Mouse (Mus musculus): ENCODE data around the gene Pklr. TPM values are rescaled to one million over a fixed set of nuclear protein-coding genes. Genes with fewer than 3 reads are reported as not detected.

Pklr gene
- polyA plus RNA-seq (2012; rRNA removed): 0.03 and 0.07 TPM in 2 replicates

DNA sequence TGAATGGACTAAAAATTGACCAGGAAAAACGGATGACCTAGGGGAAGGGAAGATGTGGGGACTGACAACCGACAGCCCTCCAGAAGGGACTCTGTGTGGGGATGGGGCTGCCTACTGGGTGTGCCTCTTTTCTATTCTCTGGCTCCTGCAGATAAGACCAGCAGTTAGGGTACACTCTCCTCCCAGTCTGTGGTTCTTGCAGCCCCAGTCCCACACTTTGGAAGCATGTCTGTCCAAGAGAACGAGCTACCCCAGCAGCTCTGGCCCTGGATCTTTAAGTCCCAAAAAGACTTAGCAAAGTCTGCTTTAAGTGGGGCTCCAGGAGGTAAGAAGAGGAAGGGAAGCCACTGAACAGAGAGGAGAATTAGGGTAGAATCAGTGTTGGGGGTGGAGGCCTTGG lies at the start of gene Pklr:
TSS of gene Pklr (plus strand) at position 185 of the 400 bp plus-strand sequence.
- Histone ChIP-seq H3K4me1 (ENCODE audit: control insufficient read depth, insufficient read depth, low read length) (peaks cover 3% of the 10 kb centered on the region), H3K27me3 (ENCODE audit: control insufficient read depth, insufficient read depth, low read length) (no peaks in the 10 kb centered on the region), H3K27ac (ENCODE audit: insufficient read depth, low read length) (no peak within 1 kb of the TSS), H3K4me3 (replicated peaks; ENCODE audit: insufficient read depth, low read depth, low read length) (no peak within 1 kb of the TSS)
- no peak for DNase-seq
- TF ChIP-seq POLR2A (IDR thresholded peaks at IDR 0.05; ENCODE audit: borderline replicate concordance, insufficient read depth, low read length) (no peak), CTCF (IDR thresholded peaks at IDR 0.05; ENCODE audit: borderline replicate concordance, insufficient read depth, low read depth, low read length) (no peak)
- WGBS: 58% methylated on average over 3 of the region's 3 CpGs

GRCm38 (mm10) chr3:89087338-89088110 lies 48.4 kb upstream of the Pklr start:
- 33% methylated on average over 21 of the region's 21 CpGs for WGBS
- no peak overlapping the region for H3K4me3 ChIP-seq (replicated peaks; ENCODE audit: insufficient read depth, low read depth, low read length)
- peak; percentile 68 to 75 for DNase-seq

GRCm38 (mm10) chr3:89088974-89089373 lies 47.0 kb upstream of the Pklr start:
- DNase-seq: no peak
- TF ChIP-seq CTCF (IDR thresholded peaks at IDR 0.05; ENCODE audit: borderline replicate concordance, insufficient read depth, low read depth, low read length) (no peak), POLR2A (IDR thresholded peaks at IDR 0.05; ENCODE audit: borderline replicate concordance, insufficient read depth, low read length) (no peak)
- no peaks in the 10 kb centered on the region for H3K27me3 ChIP-seq (ENCODE audit: control insufficient read depth, insufficient read depth, low read length)
- H3K4me1 ChIP-seq (ENCODE audit: control insufficient read depth, insufficient read depth, low read length): peaks cover 6% of the 10 kb centered on the region; the same call in 1 of the 2 replicates
- 76% methylated on average over 14 of the region's 14 CpGs for WGBS
- H3K4me3 ChIP-seq (replicated peaks; ENCODE audit: insufficient read depth, low read depth, low read length): no peak overlapping the region
- no peak overlapping the region for H3K27ac ChIP-seq (ENCODE audit: insufficient read depth, low read length)

More at GRCm38 (mm10) chr3:89087338-89088110, 48.4 kb upstream of the Pklr start:
- Histone ChIP-seq H3K27ac (ENCODE audit: insufficient read depth, low read length) (no peak overlapping the region), H3K27me3 (ENCODE audit: control insufficient read depth, insufficient read depth, low read length) (no peaks in the 10 kb centered on the region), H3K4me1 (ENCODE audit: control insufficient read depth, insufficient read depth, low read length) (peaks cover 5% of the 10 kb centered on the region; the same call in 1 of the 2 replicates)
- TF ChIP-seq POLR2A (IDR thresholded peaks at IDR 0.05; ENCODE audit: borderline replicate concordance, insufficient read depth, low read length) (no peak), CTCF (IDR thresholded peaks at IDR 0.05; ENCODE audit: borderline replicate concordance, insufficient read depth, low read depth, low read length) (peak; percentile 65; the same call in 1 of the 2 replicates)

- TF ChIP-seq POLR2A (IDR thresholded peaks at IDR 0.05; ENCODE audit: borderline replicate concordance, insufficient read depth, low read length) (peak; percentile 71; the same call in 1 of the 2 replicates), CTCF (IDR thresholded peaks at IDR 0.05; ENCODE audit: borderline replicate concordance, insufficient read depth, low read depth, low read length) (no peak)
- H3K4me1 ChIP-seq (ENCODE audit: control insufficient read depth, insufficient read depth, low read length): peaks cover 7% of the 10 kb centered on the region; the same call in 1 of the 2 replicates
- H3K27me3 ChIP-seq (ENCODE audit: control insufficient read depth, insufficient read depth, low read length): no peaks in the 10 kb centered on the region
- under 1% methylated on average over 40 of the region's 40 CpGs for WGBS
- DNase-seq: peak; percentile 88 to 92
- peak overlapping the region; percentile 72 for H3K4me3 ChIP-seq (replicated peaks; ENCODE audit: insufficient read depth, low read depth, low read length)
- H3K27ac ChIP-seq (ENCODE audit: insufficient read depth, low read length): peak overlapping the region; percentile 30; the same call in 1 of the 2 replicates
Measured at GRCm38 (mm10) chr3:89089882-89090591, 45.9 kb upstream of the Pklr start.

DNA sequence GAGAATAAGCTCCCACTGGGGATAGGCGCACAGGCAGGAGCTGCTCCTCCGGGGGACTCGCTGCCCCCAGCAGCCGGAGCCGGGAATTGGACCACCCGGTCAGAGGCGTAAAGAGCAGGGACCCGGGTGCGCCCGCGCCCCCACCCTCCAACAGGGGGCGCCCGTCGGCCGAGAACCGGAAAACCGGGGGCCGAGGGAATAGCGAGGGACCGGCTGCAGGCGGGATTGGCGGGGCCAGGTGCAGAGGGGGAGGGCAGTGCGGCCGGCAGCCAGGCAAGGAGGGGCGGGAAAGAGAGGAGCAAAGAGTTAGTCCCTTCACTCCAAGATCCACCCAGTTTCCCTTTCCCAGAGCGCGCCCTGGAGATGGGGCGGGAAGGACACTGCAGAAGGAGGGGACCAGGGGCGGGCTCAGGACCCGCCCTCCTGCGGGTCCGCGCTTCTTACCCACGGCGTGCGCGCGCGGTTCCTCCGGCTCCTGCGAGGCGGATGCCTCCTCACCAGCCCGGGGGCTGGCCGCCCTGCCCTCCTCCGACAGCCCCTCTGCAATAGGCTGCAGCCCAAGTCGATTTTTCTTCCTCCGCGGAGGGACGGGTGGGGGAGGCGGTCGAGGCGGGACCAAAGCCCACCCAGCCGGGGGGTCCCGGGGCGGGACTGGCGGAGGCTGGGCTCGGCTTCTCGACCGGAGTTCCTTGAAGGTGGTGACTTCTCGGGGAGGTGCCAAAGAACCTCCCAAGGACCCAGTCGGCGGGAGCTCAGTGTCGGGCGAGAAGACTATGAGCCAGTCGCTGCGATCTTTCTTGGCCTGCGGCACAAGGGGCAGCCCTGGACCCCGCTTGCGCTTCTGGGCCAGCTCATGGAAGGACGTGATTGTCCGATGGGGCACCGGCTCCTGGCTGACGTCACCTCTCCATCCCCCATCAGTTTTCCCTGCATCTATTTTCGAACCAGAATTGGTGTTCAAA lies 45.0 kb upstream of the Pklr start:
- DNase-seq: peak; percentile 87 to 90
- H3K27ac ChIP-seq (ENCODE audit: insufficient read depth, low read length): peak overlapping the region; percentile 40
- peaks cover 7% of the 10 kb centered on the region; the same call in 1 of the 2 replicates for H3K4me1 ChIP-seq (ENCODE audit: control insufficient read depth, insufficient read depth, low read length)
- WGBS: 1% methylated on average over 74 of the region's 74 CpGs
- no peaks in the 10 kb centered on the region for H3K27me3 ChIP-seq (ENCODE audit: control insufficient read depth, insufficient read depth, low read length)
- peak; percentile 39; the same call in 1 of the 2 replicates for TF ChIP-seq POLR2A (IDR thresholded peaks at IDR 0.05; ENCODE audit: borderline replicate concordance, insufficient read depth, low read length)
- peak; percentile 64 for TF ChIP-seq CTCF (IDR thresholded peaks at IDR 0.05; ENCODE audit: borderline replicate concordance, insufficient read depth, low read depth, low read length)
- H3K4me3 ChIP-seq (replicated peaks; ENCODE audit: insufficient read depth, low read depth, low read length): peak overlapping the region; percentile 72

DNA sequence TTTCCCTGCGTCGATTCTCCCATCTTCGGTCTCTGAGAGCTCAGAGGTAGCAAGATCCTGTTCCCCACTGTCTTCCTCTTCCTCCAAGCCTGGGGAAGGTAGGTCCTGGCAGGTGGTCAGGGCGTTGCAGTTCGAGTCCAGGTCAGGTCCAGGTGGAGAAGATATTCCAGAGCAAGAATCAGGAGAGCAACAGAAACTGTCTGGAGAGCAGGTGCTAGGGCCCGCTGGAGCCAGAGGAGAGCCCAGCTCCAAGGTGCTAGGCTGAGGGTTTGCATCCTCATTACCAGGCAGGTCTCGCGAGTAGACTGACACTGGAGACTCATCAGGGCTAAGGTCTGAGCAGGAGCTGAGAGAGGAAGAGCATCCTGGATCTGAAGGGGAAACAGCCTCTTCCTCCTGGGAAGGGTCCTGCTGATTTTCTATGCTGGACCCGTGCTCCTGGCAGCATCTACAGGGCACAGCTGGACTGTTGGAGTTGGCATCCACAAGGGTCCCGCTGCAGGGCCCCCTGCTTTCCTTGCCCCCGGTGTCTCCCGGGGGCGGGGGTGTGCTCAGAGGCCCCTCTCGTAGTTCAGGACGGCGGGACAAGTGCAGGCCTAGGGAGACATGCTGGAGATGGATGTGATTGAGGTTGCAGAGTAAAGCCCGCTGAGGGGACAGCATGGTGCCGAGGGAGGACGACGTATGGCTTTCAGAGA lies 44.0 kb upstream of the Pklr start:
- 6% methylated on average over 20 of the region's 20 CpGs for WGBS
- Histone ChIP-seq H3K4me3 (replicated peaks; ENCODE audit: insufficient read depth, low read depth, low read length) (peak overlapping the region; percentile 72), H3K27ac (ENCODE audit: insufficient read depth, low read length) (peak overlapping the region; percentile 34), H3K27me3 (ENCODE audit: control insufficient read depth, insufficient read depth, low read length) (no peaks in the 10 kb centered on the region), H3K4me1 (ENCODE audit: control insufficient read depth, insufficient read depth, low read length) (peaks cover 7% of the 10 kb centered on the region; the same call in 1 of the 2 replicates)
- peak; percentile 38 to 57 for DNase-seq
- TF ChIP-seq POLR2A (IDR thresholded peaks at IDR 0.05; ENCODE audit: borderline replicate concordance, insufficient read depth, low read length): no peak
- TF ChIP-seq CTCF (IDR thresholded peaks at IDR 0.05; ENCODE audit: borderline replicate concordance, insufficient read depth, low read depth, low read length): no peak

Measured in cerebellum, adult 2 months (tissue).